30 mouse cellular contexts compared by ENCODE assay signal in genomic region chr11:68785813-68786212, GRCm38 (mm10).
DNase-seq lines count a peak whose midpoint lies in the region; TF ChIP-seq lines count a peak whose summit lies in the region.
"Had no signal": no experiment of that assay in that cellular context is flagged by ENCODE, and none has a peak within 500 bp of the region (broad histone marks: within the 10 kb centered on the region; RNA-seq: fewer than 3 reads in every experiment).

No protein-coding gene starts in this region.

- peaks cover 6% of the 10 kb centered on the region for H3K4me1 ChIP-seq in thymus, adult 2 months (replicated peaks; ENCODE audit: control insufficient read depth, insufficient read depth, low read length)
- H3K4me1 ChIP-seq in CH12.LX (ENCODE audit: control insufficient read depth in 1 of 2, insufficient read depth in 2 of 2): peaks cover 0 to 6% of the 10 kb centered on the region in 2 experiments; a peak in 1 of 4 replicates
- H3K4me1 ChIP-seq: forebrain, embryonic 10.5 days; forebrain, embryonic 15.5 days; hindbrain, embryonic 13.5 days; limb, embryonic 10.5 days; limb, embryonic 15.5 days; midbrain, embryonic 13.5 days; stomach, embryonic 15.5 days had no signal

- H3K27me3 ChIP-seq in thymus, adult 2 months (ENCODE audit: control insufficient read depth, insufficient read depth, low read length): no peaks in the 10 kb centered on the region
- no peaks in the 10 kb centered on the region for H3K27me3 ChIP-seq in CH12.LX (replicated peaks)
- H3K27me3 ChIP-seq: forebrain, embryonic 15.5 days; hindbrain, embryonic 13.5 days; limb, embryonic 15.5 days; midbrain, embryonic 13.5 days; stomach, embryonic 15.5 days had no signal

- no peak for TF ChIP-seq RAD21 in CH12.LX (IDR thresholded peaks at IDR 0.05; ENCODE audit: low read depth, low read length)

- dilution Hi-C loops in CH12.LX (cut with MboI; ENCODE audit: extremely low pct_ligation_motif_present, extremely low pct_unique_long_range_greater_than_20kb, low sequenced_read_pairs): no loop called here

- H3K4me3 ChIP-seq in thymus, adult 2 months (ENCODE audit: control insufficient read depth, insufficient read depth, low read length): no peak overlapping the region
- H3K4me3 ChIP-seq in CH12.LX (replicated peaks in 1 of 3; ENCODE audit: low read depth in 2 of 3, low read length in 2 of 3, poor library complexity in 1 of 3): no peak overlapping the region
- H3K4me3 ChIP-seq: forebrain, embryonic 10.5 days; forebrain, embryonic 15.5 days; hindbrain, embryonic 13.5 days; limb, embryonic 10.5 days; limb, embryonic 15.5 days; midbrain, embryonic 13.5 days; stomach, embryonic 15.5 days had no signal

- in situ Hi-C loops in CH12.LX (cut with MboI; ENCODE audit: low pct_ligation_motif_present, low pct_unique_long_range_greater_than_20kb, low sequenced_read_pairs): no loop called here

- no peak for TF ChIP-seq POLR2A in thymus, adult 2 months (IDR thresholded peaks at IDR 0.05; ENCODE audit: control insufficient read depth, extremely low read depth, insufficient read depth, low read length, poor library complexity)
- no peak for TF ChIP-seq POLR2A in CH12.LX (IDR thresholded peaks at IDR 0.05; ENCODE audit: low read depth, low read length)

- no peak overlapping the region; the same call in 1 of the 2 replicates for H3K4me2 ChIP-seq in CH12.LX (ENCODE audit: insufficient read depth, low read depth, poor library complexity, severe bottlenecking)
- H3K4me2 ChIP-seq: forebrain, embryonic 15.5 days; heart, embryonic 11.5 days; hindbrain, embryonic 13.5 days; limb, embryonic 15.5 days; midbrain, embryonic 13.5 days; stomach, embryonic 15.5 days had no signal

- H3K36me3 ChIP-seq in thymus, adult 2 months (ENCODE audit: control insufficient read depth, insufficient read depth, low read length): no peaks in the 10 kb centered on the region
- H3K36me3 ChIP-seq in CH12.LX (replicated peaks in 1 of 2; ENCODE audit: control insufficient read depth in 1 of 2, insufficient read depth in 1 of 2, low read length in 1 of 2): no peaks in the 10 kb centered on the region

- H3K79me2 ChIP-seq in CH12.LX (replicated peaks; ENCODE audit: control insufficient read depth, extremely low read depth, insufficient read depth, poor library complexity, severe bottlenecking): no peaks in the 10 kb centered on the region

- TF ChIP-seq CTCF in thymus, adult 2 months (IDR thresholded peaks at IDR 0.05; ENCODE audit: borderline replicate concordance, control insufficient read depth, extremely low read depth, insufficient read depth, low read length, poor library complexity): no peak
- no peak for TF ChIP-seq CTCF in CH12.LX (conservative IDR thresholded peaks at IDR 0.05 in 1 of 2, IDR thresholded peaks at IDR 0.05 in 1 of 2; ENCODE audit: low read depth in 2 of 2, low read length in 2 of 2)

- no peak overlapping the region for H3K27ac ChIP-seq in thymus, adult 2 months (ENCODE audit: control insufficient read depth, insufficient read depth, low read length)
- H3K27ac ChIP-seq in CH12.LX (ENCODE audit: insufficient read depth, low read depth): no peak overlapping the region
- H3K27ac ChIP-seq: forebrain, embryonic 10.5 days; forebrain, embryonic 15.5 days; hindbrain, embryonic 13.5 days; limb, embryonic 10.5 days; limb, embryonic 15.5 days; liver, embryonic 14.5 days; macrophage; midbrain, embryonic 13.5 days; stomach, embryonic 15.5 days had no signal

- DNase-seq in thymus, adult 2 months: peak; percentile 31
- DNase-seq in thymus, postnatal 0 days (ENCODE audit: low spot score): no peak
- no peak for DNase-seq in CH12.LX (ENCODE audit: extremely low read depth)
- peak; percentile 62 for DNase-seq in R1 (ENCODE audit: low read depth, low spot score)
- DNase-seq in thymus, postnatal 4 days: peak; percentile 33
- no peak for DNase-seq in layer of hippocampus, adult 11-12 months (ENCODE audit: low spot score)
- DNase-seq in urinary bladder, postnatal 14 days (ENCODE audit: low spot score): no peak
- no peak for DNase-seq in liver
- DNase-seq: adrenal gland, adult 8-10 months; cerebellum, adult 8-10 months; cerebellum, postnatal 25 days; gastrocnemius, postnatal 36 days; heart, adult 18-20 months; heart, postnatal 4 days; kidney, adult 18-20 months; kidney, postnatal 36 days; layer of hippocampus, postnatal 36 days; lung, adult 2 months; lung, postnatal 10 days; right cerebral cortex, postnatal 14 days had no signal

- WGBS in thymus, adult 2 months: 81% methylated on average over 8 of the region's 8 CpGs

- no peaks in the 10 kb centered on the region for H3K9me3 ChIP-seq in CH12.LX (replicated peaks; ENCODE audit: low read length)
- H3K9me3 ChIP-seq: forebrain, embryonic 10.5 days; forebrain, embryonic 15.5 days; hindbrain, embryonic 13.5 days; limb, embryonic 10.5 days; limb, embryonic 15.5 days; midbrain, embryonic 13.5 days; stomach, embryonic 15.5 days had no signal

- TF ChIP-seq EP300 in CH12.LX (IDR thresholded peaks at IDR 0.05; ENCODE audit: low read length): no peak

- no peak overlapping the region for H3K9ac ChIP-seq in CH12.LX (ENCODE audit: insufficient read depth, low read depth)
- H3K9ac ChIP-seq: forebrain, embryonic 15.5 days; hindbrain, embryonic 13.5 days; limb, embryonic 15.5 days; liver, embryonic 14.5 days; midbrain, embryonic 13.5 days; stomach, embryonic 15.5 days had no signal

TF ChIP-seq in CH12.LX, 34 proteins besides CTCF, POLR2A, EP300 and RAD21:
- TF ChIP-seq USF2 (conservative IDR thresholded peaks at IDR 0.05; ENCODE audit: low read depth, low read length): peak; percentile 46
- no peak for TF ChIP-seq ZMIZ1 (IDR thresholded peaks at IDR 0.05; ENCODE audit: low read depth, low read length)
- no peak for TF ChIP-seq POLR2AphosphoS2 (IDR thresholded peaks at IDR 0.05; ENCODE audit: low read depth, low read length)
- no peak for TF ChIP-seq ELF1 (IDR thresholded peaks at IDR 0.05; ENCODE audit: low read depth, low read length)
- no peak for TF ChIP-seq SIN3A (IDR thresholded peaks at IDR 0.05; ENCODE audit: low read length)
- TF ChIP-seq MAFK (IDR thresholded peaks at IDR 0.05; ENCODE audit: insufficient replicate concordance, low read length): no peak
- TF ChIP-seq CHD2 (IDR thresholded peaks at IDR 0.05; ENCODE audit: low read length): no peak
- peak; percentile 45 for TF ChIP-seq USF1 (IDR thresholded peaks at IDR 0.05; ENCODE audit: low read depth, low read length)
- TF ChIP-seq ETS1 (conservative IDR thresholded peaks at IDR 0.05; ENCODE audit: low read depth, low read length): no peak
- no peak for TF ChIP-seq ZNF384 (IDR thresholded peaks at IDR 0.05; ENCODE audit: low read depth, low read length)
- TF ChIP-seq JUN (IDR thresholded peaks at IDR 0.05; ENCODE audit: insufficient read depth, low read depth, low read length): no peak
- no peak for TF ChIP-seq MEF2A (IDR thresholded peaks at IDR 0.05; ENCODE audit: borderline replicate concordance, low read depth, low read length)
- no peak for TF ChIP-seq CHD1 (IDR thresholded peaks at IDR 0.05; ENCODE audit: low read depth, low read length)
- no peak for TF ChIP-seq TBP (conservative IDR thresholded peaks at IDR 0.05; ENCODE audit: low read depth, low read length)
- TF ChIP-seq KAT2A (IDR thresholded peaks at IDR 0.05; ENCODE audit: insufficient replicate concordance, low read length): no peak
- no peak for TF ChIP-seq E2F4 (IDR thresholded peaks at IDR 0.05; ENCODE audit: insufficient replicate concordance, low read depth, low read length)
- 0 out of 2 replicates have a peak, but pooled peaks have one; percentile 28 for TF ChIP-seq BHLHE40 (IDR thresholded peaks at IDR 0.05; ENCODE audit: low read depth, low read length)
- TF ChIP-seq UBTF (IDR thresholded peaks at IDR 0.05; ENCODE audit: low read depth, low read length): no peak
- no peak for TF ChIP-seq SMC3 (IDR thresholded peaks at IDR 0.05; ENCODE audit: low read depth, low read length)

Comparison
In these comparisons a context has a peak if more than half of its experiments do, and no peak if none do; other contexts are left out.
1. DNase-seq: peak in thymus, adult 2 months (single experiment), R1 (single experiment) and thymus, postnatal 4 days (single experiment); none in thymus, postnatal 0 days (single experiment), CH12.LX (single experiment), layer of hippocampus, adult 11-12 months (single experiment), urinary bladder, postnatal 14 days (single experiment) and liver (single experiment).